Mouse (Mus musculus) thymus, adult 18-20 months (tissue): ENCODE measurements around the gene Bmp2.

Experiments used
- DNase-seq, 2 experiments: peaks; one replicate each; pipeline ENCODE4 v3.0.0; 2022; ENCODE audit warnings: mixed read lengths in 2 of 2

Gene Bmp2

DNA sequence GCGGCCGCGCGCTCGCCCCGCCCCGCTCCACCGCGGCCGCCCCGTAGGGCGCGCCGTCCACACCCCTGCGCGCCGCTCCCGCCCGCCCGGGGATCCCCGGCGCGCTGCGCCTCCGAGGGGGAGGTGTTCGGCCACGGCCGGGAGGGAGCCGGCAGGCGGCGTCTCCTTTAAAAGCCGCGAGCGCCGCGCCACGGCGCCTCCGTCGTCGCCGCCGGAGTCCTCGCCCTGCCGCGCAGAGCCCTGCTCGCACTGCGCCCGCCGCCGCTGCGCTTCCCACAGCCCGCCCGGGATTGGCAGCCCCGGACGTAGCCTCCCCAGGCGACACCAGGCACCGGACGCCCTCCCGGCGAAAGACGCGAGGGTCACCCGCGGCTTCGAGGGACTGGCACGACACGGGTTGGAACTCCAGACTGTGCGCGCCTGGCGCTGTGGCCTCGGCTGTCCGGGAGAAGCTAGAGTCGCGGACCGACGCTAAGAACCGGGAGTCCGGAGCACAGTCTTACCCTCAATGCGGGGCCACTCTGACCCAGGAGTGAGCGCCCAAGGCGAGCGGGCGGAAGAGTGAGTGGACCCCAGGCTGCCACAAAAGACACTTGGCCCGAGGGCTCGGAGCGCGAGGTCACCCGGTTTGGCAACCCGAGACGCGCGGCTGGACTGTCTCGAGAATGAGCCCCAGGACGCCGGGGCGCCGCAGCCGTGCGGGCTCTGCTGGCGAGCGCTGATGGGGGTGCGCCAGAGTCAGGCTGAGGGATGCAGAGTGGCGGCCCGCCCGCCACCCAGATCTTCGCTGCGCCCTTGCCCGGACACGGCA lies at the start of gene Bmp2:
Bmp2 (plus strand) TSS at position 129 of the 811 bp plus-strand sequence.
- no peak for DNase-seq

DNA sequence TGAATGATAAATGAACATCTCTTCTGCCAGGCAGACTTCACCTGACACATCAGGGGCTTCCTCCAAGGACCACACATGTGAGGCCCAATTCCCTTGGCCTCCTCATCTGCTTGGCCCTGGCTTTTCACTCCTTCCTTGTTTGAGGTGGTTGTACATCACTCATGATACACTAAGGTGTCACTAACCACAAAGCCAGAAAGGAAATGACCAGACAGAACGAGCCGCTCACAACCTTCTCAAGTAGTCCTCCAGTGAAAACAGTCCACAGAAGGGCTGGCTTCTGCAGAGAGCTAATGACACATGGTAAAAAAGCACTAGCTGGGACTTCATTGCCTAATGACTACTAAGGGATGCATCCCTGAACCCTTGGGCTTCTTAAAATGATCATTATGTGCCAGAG lies 46.3 kb upstream of the Bmp2 start:
- no peak for DNase-seq

DNA sequence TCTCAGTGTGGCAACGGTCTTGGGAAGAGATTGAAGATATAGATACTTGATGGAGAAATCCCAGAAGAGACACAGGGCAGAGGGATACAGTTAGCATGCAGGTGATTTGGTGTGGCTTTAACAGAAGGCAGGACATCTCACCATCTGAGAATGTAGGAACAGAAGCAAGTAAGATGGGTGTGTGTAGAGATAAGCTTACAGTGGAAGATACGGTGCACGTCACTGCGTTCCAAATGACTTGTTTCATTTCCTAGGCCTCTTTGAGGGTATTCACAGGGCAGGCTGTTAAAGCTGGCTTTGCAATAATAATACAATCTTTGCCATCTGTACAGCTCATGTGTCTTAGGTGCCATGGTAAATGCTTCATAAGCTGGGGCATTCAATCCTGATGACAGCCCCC lies 44.9 kb upstream of the Bmp2 start:
- no peak for DNase-seq

DNA sequence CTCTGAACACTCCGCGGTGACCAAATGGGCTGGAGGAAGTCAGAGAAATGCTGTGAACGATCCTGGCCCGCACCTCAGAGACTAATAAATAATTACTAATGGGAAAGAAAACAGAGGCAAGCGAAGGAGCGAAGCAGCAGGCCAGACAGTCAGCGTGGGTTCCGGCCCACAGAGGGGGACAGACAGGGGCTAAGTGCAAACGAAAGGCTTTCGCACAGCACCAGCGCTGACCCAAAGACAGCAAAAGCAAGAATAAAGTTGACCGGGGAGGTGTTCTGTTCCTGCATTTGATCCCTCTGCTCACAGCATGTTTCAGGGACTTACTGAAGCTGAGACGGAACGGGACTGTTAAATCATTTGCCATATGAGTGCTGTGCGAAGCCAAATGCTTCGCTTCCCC lies 42.8 kb upstream of the Bmp2 start:
- no peak for DNase-seq

DNA sequence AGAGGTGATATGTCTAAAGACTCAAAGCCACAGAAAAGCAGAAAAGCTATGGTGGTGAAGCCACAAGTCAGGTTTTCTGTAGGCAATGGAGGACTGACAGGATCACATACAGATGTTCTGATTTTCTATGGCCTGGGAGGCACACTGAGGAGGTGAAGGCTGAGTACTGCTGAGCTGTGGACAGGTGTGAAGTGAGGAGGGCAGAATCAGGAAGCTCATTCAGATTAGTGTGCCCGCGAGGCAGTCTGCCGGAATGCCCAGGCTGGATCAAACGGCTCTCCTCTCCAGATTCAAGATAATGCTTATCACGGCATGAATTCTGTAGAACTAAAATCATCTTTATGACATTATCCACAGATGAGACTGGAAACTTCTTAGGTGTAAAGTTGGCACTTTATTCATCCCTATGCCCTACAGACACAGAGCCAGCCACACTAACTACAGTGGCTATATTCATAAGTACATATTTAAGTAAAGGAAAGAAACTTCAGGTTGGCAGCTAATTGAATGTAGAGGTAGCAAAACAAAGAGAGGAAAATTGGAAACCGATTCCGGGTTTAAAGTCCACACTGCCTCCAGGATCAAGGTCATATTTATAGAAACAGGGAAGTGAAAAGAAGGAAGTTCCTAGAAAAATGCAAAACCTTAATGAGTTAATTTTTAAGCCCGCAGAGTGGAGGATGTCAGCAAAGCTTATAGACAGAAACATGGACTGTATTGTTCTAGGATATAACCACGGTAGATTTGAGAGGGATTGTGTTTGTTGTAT lies 40.8 kb upstream of the Bmp2 start:
- DNase-seq: no peak

DNA sequence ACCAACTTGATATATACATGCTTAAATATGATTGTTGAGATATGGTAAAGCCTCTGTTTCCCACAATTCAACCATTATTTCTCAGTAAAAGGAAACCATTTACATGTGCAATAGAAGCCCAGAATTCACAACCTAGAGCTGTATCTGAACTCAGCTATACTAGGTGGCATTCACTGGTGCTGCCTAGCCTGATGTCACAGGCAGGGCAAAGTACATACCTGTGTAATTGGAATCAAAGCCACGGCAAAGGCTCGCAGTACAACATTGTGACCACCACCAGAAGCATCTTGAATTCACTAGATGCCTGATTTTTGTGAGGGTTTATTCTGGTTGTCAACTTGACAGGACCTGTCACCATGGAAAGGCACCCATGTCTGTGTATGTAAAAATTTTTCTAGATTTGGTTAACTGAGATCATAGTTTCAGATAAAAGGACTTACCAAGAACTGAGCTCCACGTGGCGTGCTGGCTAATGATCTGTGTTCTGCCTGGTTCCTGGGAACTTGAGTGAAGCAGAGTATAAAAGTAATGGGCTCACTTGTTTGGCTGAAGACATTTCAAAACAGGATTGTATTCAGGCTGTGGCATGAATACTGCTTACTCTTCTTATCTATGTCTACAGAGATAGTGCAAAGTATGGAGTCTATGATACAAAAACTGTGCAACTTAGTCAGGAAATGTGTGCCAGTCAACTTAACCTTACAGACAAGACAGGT lies 35.5 kb upstream of the Bmp2 start:
- DNase-seq: no peak

DNA sequence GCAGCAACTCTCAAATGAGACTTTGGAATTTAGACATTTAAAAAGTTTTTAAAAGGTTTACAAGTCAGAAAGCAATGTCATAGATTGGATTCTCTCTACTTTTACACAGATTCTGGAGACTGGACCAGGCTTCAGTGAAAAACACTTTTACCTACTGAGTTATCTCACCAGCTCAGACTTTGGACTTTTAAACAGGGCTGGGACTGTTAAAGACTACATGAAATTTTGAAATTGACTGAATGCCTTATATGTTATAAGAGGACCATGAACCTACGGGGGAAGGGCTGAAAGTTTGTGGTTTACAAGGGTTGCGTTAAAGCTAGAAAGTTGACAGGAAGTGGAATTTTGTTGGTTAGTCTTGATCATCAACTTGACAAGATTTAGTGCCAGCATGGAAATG lies 34.1 kb upstream of the Bmp2 start:
- no peak for DNase-seq

DNA sequence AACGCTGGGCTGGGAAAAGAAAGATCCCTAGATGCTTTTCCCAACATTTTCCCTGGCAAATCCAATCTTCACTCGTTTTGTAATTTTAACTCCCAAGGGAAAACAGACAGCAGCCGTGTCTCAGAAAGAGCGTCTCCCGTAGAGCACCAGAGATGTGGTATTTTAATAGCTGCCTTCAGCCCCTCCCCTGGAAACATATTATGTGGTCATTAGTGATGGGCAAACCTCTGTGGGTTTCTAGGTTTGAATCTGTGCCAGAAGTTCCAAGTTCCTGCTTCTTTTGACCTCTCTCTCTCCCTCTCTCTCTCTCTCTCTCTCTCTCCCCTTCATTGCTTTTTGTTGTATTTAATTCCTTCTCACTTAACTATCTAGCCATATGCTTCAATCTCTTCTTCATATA lies 30.8 kb upstream of the Bmp2 start:
- DNase-seq: no peak

DNA sequence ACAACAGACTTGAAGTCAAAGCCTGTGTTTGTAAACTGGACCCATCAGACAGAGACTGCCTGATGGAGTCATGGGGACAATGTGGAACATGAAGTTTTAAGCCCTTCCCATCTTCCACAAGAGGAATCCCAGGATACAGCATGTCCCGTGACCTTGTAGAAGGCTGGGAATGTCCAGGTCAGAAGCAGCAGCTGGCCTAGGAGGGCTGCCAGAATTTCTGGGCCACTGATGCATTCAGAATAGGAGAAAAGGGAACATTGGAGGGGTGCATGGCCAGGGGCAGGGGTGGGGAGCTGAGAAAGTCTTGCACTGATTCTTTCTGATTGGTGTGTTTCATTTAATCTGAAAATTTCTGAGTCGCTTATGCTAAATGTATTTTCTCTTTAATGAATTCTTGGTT lies 29.8 kb upstream of the Bmp2 start:
- no peak for DNase-seq

DNA sequence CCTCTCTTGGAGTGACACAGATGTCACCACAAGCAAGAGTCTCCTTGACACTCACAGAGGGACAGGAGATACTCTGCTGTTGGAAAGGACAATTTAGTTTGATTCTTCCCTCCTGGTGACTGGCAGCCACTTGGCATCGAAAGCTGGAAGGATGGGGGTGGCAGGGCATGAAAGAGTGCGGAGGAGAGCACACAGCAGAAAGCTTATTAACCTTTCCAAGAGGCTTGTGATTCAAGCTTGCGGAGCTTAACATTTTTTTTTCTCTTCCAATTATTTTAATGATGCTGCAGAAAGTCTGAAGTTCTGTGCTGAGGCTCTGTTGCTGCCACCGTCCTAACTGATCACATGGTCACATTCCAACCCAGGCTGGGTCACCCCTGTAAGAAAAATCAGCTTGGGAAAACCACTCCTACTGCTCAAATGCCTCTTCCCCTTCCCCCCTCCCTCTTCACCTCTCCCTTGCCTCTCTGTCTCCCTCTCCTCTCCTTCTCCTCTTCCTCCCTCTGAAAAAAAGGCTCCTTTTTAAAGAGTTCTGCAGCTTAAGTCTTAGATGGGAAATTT lies 26.3 kb upstream of the Bmp2 start:
- DNase-seq: no peak

DNA sequence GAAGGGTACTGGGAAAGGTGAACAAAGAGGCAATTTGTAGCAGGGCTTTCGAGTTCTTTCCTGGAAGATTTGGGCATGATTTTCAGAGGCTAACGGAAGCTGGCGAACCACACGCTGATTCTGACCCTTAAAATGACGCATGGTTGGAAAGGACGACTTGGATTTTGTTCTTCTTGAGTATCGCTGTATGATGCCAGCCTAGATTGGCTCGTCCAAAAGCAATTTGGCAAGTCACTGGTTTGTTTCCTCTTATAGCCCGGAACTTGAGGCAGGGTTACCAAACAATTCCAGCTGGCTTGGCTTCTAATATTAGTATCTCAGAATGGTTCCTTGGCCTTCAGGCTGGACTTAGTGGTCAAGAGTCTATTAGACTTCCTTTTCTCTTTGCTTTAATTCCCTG lies 22.6 kb upstream of the Bmp2 start:
- no peak for DNase-seq

DNA sequence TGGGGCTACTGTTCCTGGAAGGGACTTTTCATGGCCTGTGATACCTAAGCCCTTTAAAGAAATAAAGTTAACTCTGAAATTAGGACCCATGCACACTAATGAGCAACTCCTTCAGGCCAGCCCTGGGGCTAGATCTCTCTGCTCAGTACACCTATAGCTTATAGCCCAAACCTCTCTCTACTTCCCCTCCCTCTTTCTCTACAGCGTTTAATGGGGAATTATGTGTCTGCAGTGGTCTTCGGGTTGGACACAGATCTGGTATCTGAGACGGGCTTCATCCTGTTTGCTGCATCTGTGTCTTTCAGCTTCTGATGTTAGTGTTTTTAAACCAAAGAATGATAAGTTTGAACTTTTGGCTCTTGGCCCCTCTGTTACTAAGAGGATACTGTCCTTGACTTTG lies 18.9 kb upstream of the Bmp2 start:
- no peak for DNase-seq

DNA sequence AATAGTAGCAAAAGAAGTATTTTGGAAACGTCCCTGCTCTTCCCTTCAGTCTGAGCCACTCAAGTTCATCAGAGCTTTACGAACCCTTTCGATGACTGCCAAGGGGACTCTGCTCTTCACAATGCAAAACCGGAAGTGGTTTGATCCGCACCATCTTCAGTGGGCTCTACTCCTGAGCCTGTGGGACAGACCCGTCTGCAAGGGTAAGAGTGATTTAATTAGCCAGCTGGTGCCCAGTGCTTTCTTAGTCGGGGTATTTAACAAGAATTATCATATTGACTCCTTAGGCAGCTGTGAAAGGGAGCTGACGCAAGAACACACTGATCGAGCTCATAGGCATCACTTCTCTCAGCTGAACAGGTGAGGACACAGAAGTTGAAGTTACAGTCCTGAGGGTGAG lies 16.5 kb upstream of the Bmp2 start:
- DNase-seq: no peak

DNA sequence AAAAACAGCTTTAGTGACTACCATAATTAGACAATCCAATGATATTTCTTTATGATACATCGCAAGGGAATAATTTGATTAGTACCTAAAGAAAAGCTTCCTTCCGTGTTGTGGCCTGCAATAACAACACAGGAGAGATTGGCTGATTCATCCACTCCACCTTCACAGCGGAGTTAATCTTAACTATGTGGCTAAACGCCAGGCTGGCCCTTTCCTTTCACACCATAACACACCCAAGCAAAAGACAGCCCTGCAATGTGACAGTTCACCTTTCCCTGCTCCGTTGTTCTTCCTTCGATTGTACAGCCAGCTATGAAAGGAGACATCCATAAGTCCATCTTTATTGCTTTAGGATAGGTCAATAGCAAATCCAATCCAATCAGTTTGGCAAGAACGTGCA lies 15.1 kb upstream of the Bmp2 start:
- no peak for DNase-seq

DNA sequence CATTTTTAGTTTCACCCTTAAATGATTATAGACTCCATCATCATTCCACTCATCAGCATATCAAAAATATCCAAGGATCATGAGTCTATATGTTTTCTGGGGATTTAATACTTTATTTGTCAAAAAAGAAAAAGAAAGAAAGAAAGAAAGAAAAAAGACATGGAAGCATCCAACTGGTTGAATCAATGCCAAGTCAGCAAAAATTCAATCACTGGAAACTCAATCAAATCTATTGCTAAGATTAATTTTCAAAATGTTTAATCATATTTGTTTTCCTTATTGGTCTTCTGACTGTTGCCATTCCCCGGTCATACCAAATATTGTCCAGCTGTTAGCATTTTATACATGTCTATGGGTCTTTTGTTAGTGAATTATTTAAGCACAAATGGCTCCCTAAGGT lies 11.3 kb upstream of the Bmp2 start:
- no peak for DNase-seq

DNA sequence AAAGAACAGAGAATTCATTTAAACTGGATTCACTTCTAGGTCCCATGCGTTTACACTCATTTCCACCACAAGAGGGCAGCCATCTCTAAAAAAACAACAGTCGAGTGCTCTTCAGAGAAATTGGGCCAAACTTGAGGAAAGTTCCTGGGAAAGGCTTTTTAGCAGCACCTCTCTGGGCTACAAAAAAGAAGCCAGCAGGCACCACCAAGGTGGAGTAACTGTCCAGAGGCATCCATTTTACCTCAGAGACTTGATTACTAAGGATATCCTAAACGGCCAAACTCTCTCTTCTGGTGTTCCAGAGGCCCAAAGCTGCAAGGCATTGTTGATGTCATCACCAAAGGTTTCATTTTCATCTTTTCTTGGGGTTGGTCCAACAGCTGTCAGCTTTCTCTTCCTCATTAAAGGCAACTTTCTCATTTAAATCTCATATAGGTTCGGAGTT lies 1.7 kb upstream of the Bmp2 start:
- DNase-seq: no peak

DNA sequence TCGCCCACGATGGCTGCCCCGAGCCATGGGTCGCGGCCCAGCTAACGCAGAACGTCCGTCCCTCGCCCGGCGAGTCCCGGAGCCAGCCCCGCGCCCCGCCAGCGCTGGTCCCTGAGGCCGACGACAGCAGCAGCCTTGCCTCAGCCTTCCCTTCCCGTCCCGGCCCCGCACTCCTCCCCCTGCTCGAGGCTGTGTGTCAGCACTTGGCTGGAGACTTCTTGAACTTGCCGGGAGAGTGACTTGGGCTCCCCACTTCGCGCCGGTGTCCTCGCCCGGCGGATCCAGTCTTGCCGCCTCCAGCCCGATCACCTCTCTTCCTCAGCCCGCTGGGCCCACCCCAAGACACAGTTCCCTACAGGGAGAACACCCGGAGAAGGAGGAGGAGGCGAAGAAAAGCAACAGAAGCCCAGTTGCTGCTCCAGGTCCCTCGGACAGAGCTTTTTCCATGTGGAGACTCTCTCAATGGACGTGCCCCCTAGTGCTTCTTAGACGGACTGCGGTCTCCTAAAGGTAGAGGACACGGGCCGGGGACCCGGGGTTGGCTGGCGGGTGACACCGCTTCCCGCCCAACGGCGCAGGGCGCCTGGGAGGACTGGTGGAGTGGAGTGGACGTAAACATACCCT lies 995 bp downstream of the Bmp2 start:
- no peak for DNase-seq

DNA sequence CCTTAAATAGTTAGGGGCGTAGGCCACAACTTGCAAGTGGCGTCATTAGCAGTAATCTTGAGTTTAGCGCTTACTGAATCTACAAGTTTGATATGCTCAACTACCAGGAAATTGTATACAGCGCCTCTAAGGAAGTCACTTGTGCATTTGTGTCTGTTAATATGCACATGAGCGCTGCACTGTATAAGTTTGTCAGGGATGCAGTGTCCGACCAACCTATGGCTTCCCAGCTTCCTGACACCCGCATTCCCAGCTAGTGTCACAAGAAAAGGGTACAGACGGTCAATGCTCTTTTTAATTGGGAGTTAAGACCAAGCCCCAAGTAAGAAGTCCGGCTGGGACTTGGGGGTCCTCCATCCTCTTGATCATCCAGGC lies 1.9 kb downstream of the Bmp2 start:
- no peak for DNase-seq

DNA sequence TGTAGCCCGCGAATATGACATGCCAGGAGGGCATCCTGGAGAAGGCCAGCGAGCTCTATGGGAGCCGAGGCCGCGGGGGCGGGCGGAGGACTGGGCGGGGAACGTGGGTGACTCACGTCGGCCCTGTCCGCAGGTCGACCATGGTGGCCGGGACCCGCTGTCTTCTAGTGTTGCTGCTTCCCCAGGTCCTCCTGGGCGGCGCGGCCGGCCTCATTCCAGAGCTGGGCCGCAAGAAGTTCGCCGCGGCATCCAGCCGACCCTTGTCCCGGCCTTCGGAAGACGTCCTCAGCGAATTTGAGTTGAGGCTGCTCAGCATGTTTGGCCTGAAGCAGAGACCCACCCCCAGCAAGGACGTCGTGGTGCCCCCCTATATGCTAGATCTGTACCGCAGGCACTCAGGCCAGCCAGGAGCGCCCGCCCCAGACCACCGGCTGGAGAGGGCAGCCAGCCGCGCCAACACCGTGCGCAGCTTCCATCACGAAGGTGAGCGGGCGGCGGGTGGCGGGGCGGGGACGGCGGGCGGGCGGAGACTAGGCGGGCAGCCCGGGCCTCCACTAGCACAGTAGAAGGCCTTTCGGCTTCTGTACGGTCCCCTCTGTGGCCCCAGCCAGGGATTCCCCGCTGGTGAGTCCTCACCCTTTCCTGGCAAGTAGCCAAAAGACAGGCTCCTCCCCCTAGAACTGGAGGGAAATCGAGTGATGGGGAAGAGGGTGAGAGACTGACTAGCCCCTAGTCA lies 2.5 kb downstream of the Bmp2 start:
- DNase-seq: no peak

DNA sequence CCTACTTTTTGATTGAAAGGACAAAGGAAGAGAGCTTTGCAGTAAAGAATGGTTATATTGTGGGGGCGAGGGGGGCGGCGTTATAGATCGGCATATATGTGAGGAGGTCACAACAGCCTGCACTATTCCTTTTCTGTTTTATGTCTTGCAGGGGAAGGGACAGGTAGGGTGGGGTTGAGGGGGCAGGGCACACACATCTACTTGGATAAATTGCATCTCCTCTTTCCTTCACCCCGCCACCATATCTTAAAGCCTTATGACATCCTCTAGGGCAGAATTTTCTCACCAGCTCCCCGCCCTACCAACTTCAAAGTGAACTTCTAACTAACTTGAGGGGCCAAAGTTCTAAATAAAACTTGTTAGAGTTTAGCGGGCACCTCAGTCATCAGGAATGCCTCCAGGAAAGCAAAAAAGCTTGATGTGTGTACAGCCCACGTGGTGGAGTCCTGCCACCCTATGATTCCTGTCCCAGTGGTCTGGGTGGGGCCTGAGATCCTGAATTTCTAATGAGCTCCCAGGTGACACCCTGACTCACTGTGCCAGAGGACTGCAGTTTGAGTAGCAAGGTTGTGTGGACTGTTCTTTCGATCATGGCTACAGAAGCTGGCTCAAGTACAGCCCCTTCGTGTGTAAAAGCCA lies 12.4 kb downstream of the Bmp2 start:
- DNase-seq: no peak

DNA sequence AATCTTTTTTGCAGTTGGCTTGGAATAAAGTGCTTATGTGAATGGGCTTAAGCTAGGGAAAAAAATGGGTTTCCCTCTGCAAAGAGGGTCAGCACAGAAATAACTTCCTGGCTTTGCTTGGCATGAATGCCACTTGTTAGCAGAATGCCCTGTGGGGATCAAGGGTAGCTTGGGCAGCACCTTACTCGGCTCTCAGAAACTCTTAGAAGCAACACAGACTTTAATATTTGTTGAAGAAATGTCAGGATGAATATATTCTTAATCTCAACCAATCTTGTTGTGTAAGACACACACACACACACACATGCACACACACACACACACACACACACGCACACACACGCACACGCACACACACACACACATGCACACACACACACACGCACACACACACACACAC lies 13.5 kb downstream of the Bmp2 start:
- DNase-seq: no peak
